Mouse (Mus musculus): ENCODE measurements around the gene Magi2.
"Not testable (repeated sequence)": the region's sequence is repeated elsewhere in the genome, so short reads cannot be mapped to it uniquely, and the experiment has no call there.

The Magi2 gene

GRCm38 (mm10) chr5:19462541-19462940 lies 235.7 kb downstream of the Magi2 start:
- no peak for DNase-seq

GRCm38 (mm10) chr5:19465383-19465782 lies 238.5 kb downstream of the Magi2 start:
- no peak for DNase-seq

- no peak for DNase-seq
Observed at GRCm38 (mm10) chr5:19472851-19473439, 246.1 kb downstream of the Magi2 start.

GRCm38 (mm10) chr5:19482981-19483380 lies 256.1 kb downstream of the Magi2 start:
- no peak for DNase-seq

- DNase-seq: no peak
Observed at GRCm38 (mm10) chr5:19487947-19488346, 261.1 kb downstream of the Magi2 start.

GRCm38 (mm10) chr5:19501005-19501404 lies 274.2 kb downstream of the Magi2 start:
- DNase-seq: no peak

- peak; percentile 64 for DNase-seq
Observed at GRCm38 (mm10) chr5:19522168-19522567, 295.3 kb downstream of the Magi2 start.

- no peak for DNase-seq
Observed at GRCm38 (mm10) chr5:19539348-19539747, 312.5 kb downstream of the Magi2 start.

GRCm38 (mm10) chr5:19546424-19546823 lies 319.6 kb downstream of the Magi2 start:
- no peak for DNase-seq

GRCm38 (mm10) chr5:19546900-19547299 lies 320.1 kb downstream of the Magi2 start:
- DNase-seq: no peak

- no peak for DNase-seq
Observed at GRCm38 (mm10) chr5:19553510-19553909, 326.7 kb downstream of the Magi2 start.

- no peak for DNase-seq
Observed at GRCm38 (mm10) chr5:19565636-19566035, 338.8 kb downstream of the Magi2 start.

GRCm38 (mm10) chr5:19566136-19566535 lies 339.3 kb downstream of the Magi2 start:
- DNase-seq: not testable (repeated sequence)

GRCm38 (mm10) chr5:19607700-19608099 lies 380.9 kb downstream of the Magi2 start:
- no peak for DNase-seq

- DNase-seq: no peak
Observed at GRCm38 (mm10) chr5:19611788-19612187, 385.0 kb downstream of the Magi2 start.

- DNase-seq: peak; percentile 12
Observed at GRCm38 (mm10) chr5:19621678-19622077, 394.8 kb downstream of the Magi2 start.

GRCm38 (mm10) chr5:19633976-19634375 lies 407.1 kb downstream of the Magi2 start:
- DNase-seq: no peak

- DNase-seq: no peak
Observed at GRCm38 (mm10) chr5:19637789-19638188, 411.0 kb downstream of the Magi2 start.

GRCm38 (mm10) chr5:19655986-19656385 lies 429.1 kb downstream of the Magi2 start:
- no peak for DNase-seq

GRCm38 (mm10) chr5:19666416-19666815 lies 439.6 kb downstream of the Magi2 start:
- DNase-seq: no peak

- DNase-seq: no peak
Observed at GRCm38 (mm10) chr5:19717296-19717695, 490.5 kb downstream of the Magi2 start.

GRCm38 (mm10) chr5:19726277-19726676 lies 499.4 kb downstream of the Magi2 start:
- DNase-seq: no peak

- DNase-seq: no peak
Observed at GRCm38 (mm10) chr5:19745376-19745775, 518.5 kb downstream of the Magi2 start.

- no peak for DNase-seq
Observed at GRCm38 (mm10) chr5:19745916-19746315, 519.1 kb downstream of the Magi2 start.

- DNase-seq: peak; percentile 48
Observed at GRCm38 (mm10) chr5:19746865-19747514, 520.2 kb downstream of the Magi2 start.
